Mouse (Mus musculus) urinary bladder, adult 18-20 months (tissue): ENCODE data around the gene Myzap.
"Not testable (repeated sequence)": the region's sequence is repeated elsewhere in the genome, so short reads cannot be mapped to it uniquely, and the experiment has no call there.

Source experiments
- DNase-seq, 2 experiments: peaks; one replicate each; pipeline ENCODE4 v3.0.0; 2022; ENCODE audit warnings: low spot score in 2 of 2, mixed read lengths in 2 of 2

Myzap gene

GRCm38 (mm10) chr9:71591938-71592548 is at the start of gene Myzap:
Gene Myzap (minus strand): TSS chr9:71592360.
- peak; percentile 92 to 98 for DNase-seq

- DNase-seq: no peak
These were observed 48.3 kb upstream of the Myzap start for GRCm38 (mm10) chr9:71640361-71640927.

- no peak for DNase-seq
These were observed 46.0 kb upstream of the Myzap start for GRCm38 (mm10) chr9:71638198-71638597.

- DNase-seq: no peak
These were observed 44.7 kb upstream of the Myzap start for GRCm38 (mm10) chr9:71636854-71637253.

GRCm38 (mm10) chr9:71635627-71636026 is 43.5 kb upstream of the Myzap start:
- no peak for DNase-seq

GRCm38 (mm10) chr9:71634916-71635315 is 42.8 kb upstream of the Myzap start:
- DNase-seq: no peak

GRCm38 (mm10) chr9:71628921-71629320 is 36.8 kb upstream of the Myzap start:
- no peak for DNase-seq

GRCm38 (mm10) chr9:71628286-71628685 is 36.1 kb upstream of the Myzap start:
- no peak for DNase-seq

GRCm38 (mm10) chr9:71625961-71626360 is 33.8 kb upstream of the Myzap start:
- no peak for DNase-seq

GRCm38 (mm10) chr9:71624793-71625495 is 32.8 kb upstream of the Myzap start:
- DNase-seq: peak; percentile 27 to 38

GRCm38 (mm10) chr9:71623871-71624569 is 31.9 kb upstream of the Myzap start:
- no peak for DNase-seq

- no peak for DNase-seq
These were observed 30.4 kb upstream of the Myzap start for GRCm38 (mm10) chr9:71622593-71622992.

- DNase-seq: no peak
These were observed 29.8 kb upstream of the Myzap start for GRCm38 (mm10) chr9:71621968-71622367.

- DNase-seq: not testable (repeated sequence)
These were observed 28.0 kb upstream of the Myzap start for GRCm38 (mm10) chr9:71620116-71620515.

GRCm38 (mm10) chr9:71617363-71617762 is 25.2 kb upstream of the Myzap start:
- DNase-seq: no peak

- DNase-seq: peak; percentile 41 to 58
These were observed 24.0 kb upstream of the Myzap start for GRCm38 (mm10) chr9:71616185-71616584.

GRCm38 (mm10) chr9:71614643-71615042 is 22.5 kb upstream of the Myzap start:
- peak in 1 of 2 experiments; percentile 38 for DNase-seq

- DNase-seq: no peak
These were observed 20.8 kb upstream of the Myzap start for GRCm38 (mm10) chr9:71612981-71613380.

GRCm38 (mm10) chr9:71611876-71612275 is 19.7 kb upstream of the Myzap start:
- no peak for DNase-seq

GRCm38 (mm10) chr9:71609010-71609409 is 16.9 kb upstream of the Myzap start:
- no peak for DNase-seq

GRCm38 (mm10) chr9:71606296-71607057 is 14.3 kb upstream of the Myzap start:
- no peak for DNase-seq
